Mouse (Mus musculus) thymus, postnatal 14 days (tissue): ENCODE data around the gene Phyhd1.

Experiments
- DNase-seq: peaks from one replicate; pipeline ENCODE4 v3.0.0; 2021

Gene Phyhd1

GRCm38 (mm10) chr2:30285416-30286181 is 19.6 kb downstream of the Phyhd1 start:
- DNase-seq, result no peak

GRCm38 (mm10) chr2:30286192-30287026 is 20.4 kb downstream of the Phyhd1 start, which contains the start of the genes Dolk and Nup188:
TSS of gene Dolk (minus strand) at chr2:30286334.
TSS of gene Nup188 (plus strand) at chr2:30286397.
- peak; percentile 99 for DNase-seq

- peak; percentile 38 for DNase-seq
Measured at GRCm38 (mm10) chr2:30287027-30287373, 21.0 kb downstream of the Phyhd1 start.

GRCm38 (mm10) chr2:30299525-30299924 is 33.5 kb downstream of the Phyhd1 start:
- DNase-seq, result no peak

- DNase-seq, result no peak
Measured at GRCm38 (mm10) chr2:30299966-30300365, 34.0 kb downstream of the Phyhd1 start.

GRCm38 (mm10) chr2:30306087-30306486 is 40.1 kb downstream of the Phyhd1 start:
- DNase-seq, result no peak

- DNase-seq, result no peak
Measured at GRCm38 (mm10) chr2:30309351-30309750, 43.3 kb downstream of the Phyhd1 start.

GRCm38 (mm10) chr2:30311481-30311880 is 45.5 kb downstream of the Phyhd1 start:
- DNase-seq, result no peak

- DNase-seq, result no peak
Measured at GRCm38 (mm10) chr2:30316136-30316535, 50.1 kb downstream of the Phyhd1 start.

- DNase-seq, result no peak
Measured at GRCm38 (mm10) chr2:30316955-30317354, 51.0 kb downstream of the Phyhd1 start.

- DNase-seq, result no peak
Measured at GRCm38 (mm10) chr2:30319260-30319659, 53.3 kb downstream of the Phyhd1 start.

GRCm38 (mm10) chr2:30323111-30323510 is 57.1 kb downstream of the Phyhd1 start:
- no peak for DNase-seq

- no peak for DNase-seq
Measured at GRCm38 (mm10) chr2:30325296-30325695, 59.3 kb downstream of the Phyhd1 start.

- no peak for DNase-seq
Measured at GRCm38 (mm10) chr2:30327276-30327675, 61.3 kb downstream of the Phyhd1 start.

GRCm38 (mm10) chr2:30328791-30329190 is 62.8 kb downstream of the Phyhd1 start:
- DNase-seq, result no peak
